Mouse (Mus musculus) neural tube, embryonic 15.5 days (tissue): ENCODE data around the gene Tbce. TPM values are rescaled to one million over a fixed set of nuclear protein-coding genes. Genes with fewer than 3 reads are reported as not detected.
"Not testable (repeated sequence)": the region's sequence is repeated elsewhere in the genome, so short reads cannot be mapped to it uniquely, and the experiment has no call there.

Experiments
- ATAC-seq: fragments of 200-750 bp; cut with Nextera tagmentation; 2 replicates; pipeline ENCODE4 v1.8.0; 2017; ENCODE audit warnings: mild to moderate bottlenecking, moderate TSS enrichment, moderate library complexity; ENCODE audit not compliant: low FRiP score
- H3K27ac ChIP-seq: fragments of 300-500 bp; sonication (generic); replicated peaks from 2 replicates; pipeline ENCODE4 v1.5.1; 2015; ENCODE audit warnings: mild to moderate bottlenecking, inconsistent platforms
- H3K27me3 ChIP-seq: fragments of 300-500 bp; sonication (generic); replicated peaks from 2 replicates; pipeline ENCODE4 v1.6.1; 2015; ENCODE audit warnings: inconsistent platforms
- H3K36me3 ChIP-seq: fragments of 300-500 bp; sonication (generic); 2 replicates; pipeline ENCODE4 v1.6.1; 2015; ENCODE audit warnings: inconsistent platforms
- H3K4me1 ChIP-seq: fragments of 300-500 bp; sonication (generic); 2 replicates; pipeline ENCODE4 v1.6.1; 2015; ENCODE audit warnings: inconsistent platforms
- H3K4me2 ChIP-seq: fragments of 300-500 bp; sonication (generic); 2 replicates; pipeline ENCODE4 v1.6.1; 2015; ENCODE audit warnings: inconsistent platforms, mild to moderate bottlenecking, moderate library complexity
- H3K4me3 ChIP-seq: fragments of 300-500 bp; sonication (generic); replicated peaks from 2 replicates; pipeline ENCODE4 v1.5.1; 2015; ENCODE audit warnings: mild to moderate bottlenecking, inconsistent platforms
- H3K9ac ChIP-seq: fragments of 300-500 bp; sonication (generic); replicated peaks from 2 replicates; pipeline ENCODE4 v1.6.1; 2015; ENCODE audit warnings: mild to moderate bottlenecking, inconsistent platforms
- H3K9me3 ChIP-seq: fragments of 300-500 bp; sonication (generic); replicated peaks from 2 replicates; pipeline ENCODE4 v1.6.1; 2016; ENCODE audit warnings: inconsistent platforms
- WGBS: fragments of 180-500 bp; shearing (Covaris S2); methylation state at CpG from one replicate; pipeline ENCODE4 v1.1.7; 2015; ENCODE audit warnings: mixed read lengths; 5-methylcytosine and 5-hydroxymethylcytosine counted together
- polyA plus RNA-seq: library from polyadenylated mRNA; unstranded; fragments of >200 nt; fragmentation: Nextera tagmentation; extraction: Ambion mirVana; gene quantifications from 2 replicates; pipeline ENCODE4 v1.2.1, GENCODE M21; 2015

The Tbce gene
- polyA plus RNA-seq, 1 experiment from 2014 or later, result 112 TPM

GRCm38 (mm10) chr13:14002706-14003105 lies 36.7 kb downstream of the Tbce start:
- WGBS, result 60% methylated on average over 2 of the region's 2 CpGs

GRCm38 (mm10) chr13:13997476-13997875 lies 42.0 kb downstream of the Tbce start:
- 88% methylated on average over 5 of the region's 5 CpGs for WGBS
- H3K36me3 ChIP-seq, result peaks cover 87% of the 10 kb centered on the region
- no peaks in the 10 kb centered on the region for H3K9me3 ChIP-seq
- no peak overlapping the region for H3K4me3 ChIP-seq
- no peaks in the 10 kb centered on the region for H3K27me3 ChIP-seq
- H3K9ac ChIP-seq, result no peak overlapping the region
- no peak overlapping the region for H3K27ac ChIP-seq
- ATAC-seq, result no peak
- no peaks in the 10 kb centered on the region for H3K4me1 ChIP-seq
- no peak overlapping the region for H3K4me2 ChIP-seq

More at GRCm38 (mm10) chr13:14002706-14003105, 36.7 kb downstream of the Tbce start:
- ATAC-seq, result no peak
- Histone ChIP-seq H3K9me3 (no peaks in the 10 kb centered on the region), H3K36me3 (peaks cover 73% of the 10 kb centered on the region), H3K4me1 (no peaks in the 10 kb centered on the region), H3K4me2 (no peak overlapping the region), H3K9ac (no peak overlapping the region), H3K4me3 (no peak overlapping the region), H3K27ac (no peak overlapping the region), H3K27me3 (no peaks in the 10 kb centered on the region)

- Histone ChIP-seq H3K36me3 (peaks cover 75% of the 10 kb centered on the region), H3K4me2 (no peak overlapping the region), H3K27me3 (no peaks in the 10 kb centered on the region), H3K9ac (no peak overlapping the region), H3K4me1 (no peaks in the 10 kb centered on the region), H3K27ac (no peak overlapping the region), H3K4me3 (no peak overlapping the region), H3K9me3 (no peaks in the 10 kb centered on the region)
- no peak for ATAC-seq
- 97% methylated on average over 5 of the region's 5 CpGs for WGBS
Observed at GRCm38 (mm10) chr13:13995046-13995445, 44.4 kb downstream of the Tbce start.

- H3K4me2 ChIP-seq, result no peak overlapping the region
- no peak overlapping the region for H3K27ac ChIP-seq
- ATAC-seq, result no peak
- peaks cover 64% of the 10 kb centered on the region for H3K36me3 ChIP-seq
- H3K9ac ChIP-seq, result no peak overlapping the region
- no peak overlapping the region for H3K4me3 ChIP-seq
- no peaks in the 10 kb centered on the region for H3K27me3 ChIP-seq
- no peaks in the 10 kb centered on the region for H3K4me1 ChIP-seq
- H3K9me3 ChIP-seq, result no peaks in the 10 kb centered on the region
- WGBS, result 74% methylated on average over 3 of the region's 3 CpGs
Observed at GRCm38 (mm10) chr13:13993041-13993440, 46.4 kb downstream of the Tbce start.

- 79% methylated on average over 2 of the region's 2 CpGs for WGBS
- H3K27me3 ChIP-seq, result no peaks in the 10 kb centered on the region
- no peak overlapping the region for H3K9ac ChIP-seq
- H3K4me3 ChIP-seq, result no peak overlapping the region
- no peak overlapping the region for H3K27ac ChIP-seq
- peaks cover 44% of the 10 kb centered on the region for H3K36me3 ChIP-seq
- H3K4me1 ChIP-seq, result no peaks in the 10 kb centered on the region
- ATAC-seq, result no peak
- H3K9me3 ChIP-seq, result no peaks in the 10 kb centered on the region
- no peak overlapping the region for H3K4me2 ChIP-seq
Observed at GRCm38 (mm10) chr13:13990391-13990790, 49.0 kb downstream of the Tbce start.

GRCm38 (mm10) chr13:13989135-13989534 lies 50.3 kb downstream of the Tbce start:
- peaks cover 33% of the 10 kb centered on the region for H3K36me3 ChIP-seq
- 95% methylated on average over 2 of the region's 2 CpGs for WGBS
- no peak overlapping the region for H3K4me2 ChIP-seq
- H3K9me3 ChIP-seq, result no peaks in the 10 kb centered on the region
- no peak overlapping the region for H3K4me3 ChIP-seq
- H3K27me3 ChIP-seq, result no peaks in the 10 kb centered on the region
- no peaks in the 10 kb centered on the region for H3K4me1 ChIP-seq
- no peak overlapping the region for H3K9ac ChIP-seq
- ATAC-seq, result no peak
- H3K27ac ChIP-seq, result no peak overlapping the region

GRCm38 (mm10) chr13:13983523-13983922 lies 55.9 kb downstream of the Tbce start:
- no peak overlapping the region for H3K27ac ChIP-seq
- WGBS, result 90% methylated on average over 6 of the region's 6 CpGs
- no peak overlapping the region for H3K4me2 ChIP-seq
- H3K4me3 ChIP-seq, result no peak overlapping the region
- H3K9ac ChIP-seq, result no peak overlapping the region
- no peaks in the 10 kb centered on the region for H3K27me3 ChIP-seq
- H3K36me3 ChIP-seq, result peaks cover 9% of the 10 kb centered on the region
- ATAC-seq, result no peak
- H3K9me3 ChIP-seq, result no peaks in the 10 kb centered on the region
- H3K4me1 ChIP-seq, result no peaks in the 10 kb centered on the region

GRCm38 (mm10) chr13:13981842-13982241 lies 57.6 kb downstream of the Tbce start:
- H3K4me3 ChIP-seq, H3K4me2 ChIP-seq, H3K9ac ChIP-seq, ATAC-seq, H3K27ac ChIP-seq, H3K4me1 ChIP-seq, H3K27me3 ChIP-seq, H3K9me3 ChIP-seq: not testable (repeated sequence)
- WGBS, result 78% methylated on average over 1 of the region's 1 CpGs
- peaks cover 13% of the 10 kb centered on the region for H3K36me3 ChIP-seq

GRCm38 (mm10) chr13:13969796-13970195 lies 69.6 kb downstream of the Tbce start:
- no peak for ATAC-seq
- no peak overlapping the region for H3K4me3 ChIP-seq
- no peaks in the 10 kb centered on the region for H3K4me1 ChIP-seq
- H3K4me2 ChIP-seq, result no peak overlapping the region
- peaks cover 18% of the 10 kb centered on the region; the same call in 1 of the 2 replicates for H3K36me3 ChIP-seq
- no peak overlapping the region for H3K9ac ChIP-seq
- WGBS, result 98% methylated on average over 1 of the region's 1 CpGs
- no peaks in the 10 kb centered on the region for H3K9me3 ChIP-seq
- no peak overlapping the region for H3K27ac ChIP-seq
- H3K27me3 ChIP-seq, result no peaks in the 10 kb centered on the region

- H3K27me3 ChIP-seq, result no peaks in the 10 kb centered on the region
- no peaks in the 10 kb centered on the region for H3K4me1 ChIP-seq
- H3K4me2 ChIP-seq, result no peak overlapping the region
- ATAC-seq, result no peak
- no peak overlapping the region for H3K9ac ChIP-seq
- peaks cover 18% of the 10 kb centered on the region; the same call in 1 of the 2 replicates for H3K36me3 ChIP-seq
- H3K27ac ChIP-seq, result no peak overlapping the region
- H3K9me3 ChIP-seq, result no peaks in the 10 kb centered on the region
- 91% methylated on average over 4 of the region's 4 CpGs for WGBS
- no peak overlapping the region for H3K4me3 ChIP-seq
Observed at GRCm38 (mm10) chr13:13968629-13969111, 70.8 kb downstream of the Tbce start.

- WGBS, result 86% methylated on average over 4 of the region's 4 CpGs
- no peak overlapping the region for H3K4me3 ChIP-seq
- ATAC-seq, result no peak
- no peaks in the 10 kb centered on the region for H3K4me1 ChIP-seq
- no peak overlapping the region for H3K9ac ChIP-seq
- H3K27ac ChIP-seq, result no peak overlapping the region
- H3K36me3 ChIP-seq, result peaks cover 18% of the 10 kb centered on the region; the same call in 1 of the 2 replicates
- no peak overlapping the region for H3K4me2 ChIP-seq
- H3K27me3 ChIP-seq, result no peaks in the 10 kb centered on the region
- no peaks in the 10 kb centered on the region for H3K9me3 ChIP-seq
Observed at GRCm38 (mm10) chr13:13966172-13966571, 73.3 kb downstream of the Tbce start.

- H3K9ac ChIP-seq, result no peak overlapping the region
- ATAC-seq, result no peak
- no peak overlapping the region for H3K27ac ChIP-seq
- 77% methylated on average over 19 of the region's 19 CpGs for WGBS
- H3K9me3 ChIP-seq, result no peaks in the 10 kb centered on the region
- H3K27me3 ChIP-seq, result no peaks in the 10 kb centered on the region
- no peak overlapping the region for H3K4me3 ChIP-seq
- H3K36me3 ChIP-seq, result peaks cover 18% of the 10 kb centered on the region; the same call in 1 of the 2 replicates
- no peaks in the 10 kb centered on the region for H3K4me1 ChIP-seq
- H3K4me2 ChIP-seq, result no peak overlapping the region
Observed at GRCm38 (mm10) chr13:13965388-13965964, 74.0 kb downstream of the Tbce start.
